Mouse (Mus musculus) v-Abl transformed pro-B cells (cell line): ENCODE measurements around the gene Dnah6.

Experiments used
- in situ Hi-C, 2 experiments: fragments of 400-800 bp; cut with MboI; formaldehyde crosslinking; loops; one replicate each; pipeline ENCODE4 v1.15.1; 2025; ENCODE audit not compliant: unreplicated experiment in 2 of 2

Dnah6 gene

GRCm38 (mm10) chr6:73221189-73221957 lies at the start of gene Dnah6:
Gene Dnah6 (minus strand): TSS chr6:73221651.
- in situ Hi-C loops: loop anchor here (5.0 to 10.0 kb wide), 3 partner anchors 277 to 587 kb away; no protein-coding TSS in a partner anchor

- in situ Hi-C loops: no loop called here
These were observed 47.9 kb upstream of the Dnah6 start for GRCm38 (mm10) chr6:73269374-73269773.

DNA sequence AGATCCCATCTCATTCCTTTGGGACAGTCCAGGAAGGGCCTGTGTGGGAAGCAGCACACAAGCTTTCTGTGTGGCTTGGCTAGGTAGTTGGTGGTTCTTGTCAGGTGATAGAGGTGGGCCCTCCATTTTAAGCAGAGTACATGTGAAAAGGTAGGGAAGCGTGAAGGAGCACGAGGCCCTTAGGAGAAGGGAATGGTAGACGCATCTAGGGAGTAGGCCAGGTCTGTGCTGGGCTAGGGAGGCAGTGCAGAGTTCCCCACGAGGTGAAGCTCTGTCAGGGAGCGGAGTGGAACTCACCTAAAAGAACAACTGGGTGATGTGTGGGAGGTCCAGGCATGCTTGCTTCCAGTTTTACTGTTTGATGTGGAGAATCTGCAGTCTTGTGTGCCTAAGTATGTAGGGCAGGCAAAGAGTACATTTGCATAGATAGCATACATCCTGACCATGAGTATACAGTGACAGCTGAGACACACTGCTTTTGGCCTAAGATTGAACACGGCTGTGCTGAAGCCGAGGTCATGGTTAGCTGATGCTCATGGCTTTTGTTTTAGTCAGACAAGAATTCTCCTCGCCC lies 46.4 kb upstream of the Dnah6 start:
- in situ Hi-C loops: no loop called here

GRCm38 (mm10) chr6:73264801-73265200 lies 43.4 kb upstream of the Dnah6 start:
- in situ Hi-C loops: no loop called here

DNA sequence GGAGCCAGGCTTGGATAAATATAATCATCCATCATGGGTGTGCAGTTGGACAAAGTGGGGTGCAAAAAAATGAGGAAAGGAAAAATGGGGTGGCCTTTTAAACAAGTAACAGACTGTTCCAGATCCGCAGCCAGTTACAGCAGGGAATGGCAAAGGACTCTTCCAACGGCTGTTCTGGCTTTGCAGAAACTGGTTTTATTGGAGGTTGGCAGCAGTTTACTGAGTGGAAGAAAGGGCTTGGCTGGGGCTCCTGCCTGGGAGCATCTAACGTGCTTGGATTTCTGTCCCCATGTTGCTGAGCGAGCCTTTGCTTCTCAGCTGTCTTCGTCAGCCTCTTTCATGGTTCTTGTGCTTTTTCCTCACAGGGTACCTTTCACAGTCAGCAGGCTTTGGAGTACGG lies 38.7 kb upstream of the Dnah6 start:
- in situ Hi-C loops: no loop called here

- in situ Hi-C loops: no loop called here
These were observed 35.6 kb upstream of the Dnah6 start for GRCm38 (mm10) chr6:73257068-73257467.

DNA sequence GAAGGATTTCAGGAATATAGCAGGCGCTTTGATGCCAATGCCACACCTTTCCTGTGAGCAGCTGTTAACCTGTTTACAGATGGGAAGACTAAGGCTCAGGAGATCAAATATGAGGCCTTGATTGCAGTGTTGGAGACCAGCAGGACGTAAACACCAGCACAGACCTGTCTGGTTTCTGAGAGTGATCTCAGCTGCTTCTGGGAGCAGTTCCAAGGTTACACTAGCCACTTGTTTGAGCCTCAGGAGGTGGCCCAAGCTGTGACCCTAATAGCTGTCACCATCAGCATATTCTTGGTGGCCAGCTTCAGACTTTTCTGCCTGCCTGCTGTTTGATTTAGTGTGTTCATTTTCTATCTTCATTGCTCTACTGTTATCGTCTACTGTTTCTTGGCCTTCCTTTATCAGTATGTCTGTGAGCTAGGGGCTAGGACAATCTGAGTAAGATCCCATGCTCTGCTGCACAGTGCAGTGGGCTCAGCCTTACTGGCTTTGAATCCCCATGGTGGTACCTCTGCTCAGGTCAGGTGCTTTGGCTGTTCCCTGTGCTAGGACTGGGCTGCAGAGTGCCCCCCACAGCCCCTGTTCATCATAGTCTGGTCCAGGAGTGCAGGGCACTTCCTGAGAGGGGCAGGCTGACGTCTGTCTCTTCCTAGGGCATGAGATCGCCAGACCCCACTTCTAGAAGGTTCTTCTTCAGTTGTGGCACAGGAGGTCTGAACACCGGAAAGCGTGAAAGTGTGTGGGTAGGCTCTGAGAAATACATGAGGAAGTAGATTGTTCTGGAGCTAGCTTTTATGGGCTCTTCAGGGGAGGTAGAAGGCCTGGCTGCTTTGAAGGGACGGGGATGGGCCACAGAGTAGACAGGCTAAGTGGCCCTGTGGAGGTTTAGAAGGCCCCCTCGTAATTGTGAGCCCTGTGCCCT lies 33.1 kb upstream of the Dnah6 start:
- in situ Hi-C loops: no loop called here

DNA sequence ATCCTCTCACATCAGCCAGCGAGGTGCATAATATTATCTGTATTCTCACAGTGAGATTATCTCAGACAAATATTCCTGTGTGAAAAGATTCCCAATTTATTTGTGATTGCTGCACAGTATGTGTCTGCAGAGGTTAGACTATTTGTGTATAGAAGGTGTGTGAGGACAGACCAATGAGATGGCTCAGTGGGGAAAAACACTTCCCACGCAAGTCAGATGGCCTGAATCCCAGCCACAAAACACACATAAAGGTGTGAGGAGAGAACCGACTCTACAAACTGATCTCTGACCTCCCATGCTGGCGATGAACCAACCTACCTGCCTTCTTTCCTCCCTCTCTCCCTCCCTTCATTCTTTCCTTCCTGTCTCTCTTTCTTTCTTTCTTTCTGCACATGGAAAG lies 32.1 kb upstream of the Dnah6 start:
- in situ Hi-C loops: no loop called here

- in situ Hi-C loops: no loop called here
These were observed 31.6 kb upstream of the Dnah6 start for GRCm38 (mm10) chr6:73253006-73253405.

GRCm38 (mm10) chr6:73252396-73252795 lies 30.9 kb upstream of the Dnah6 start:
- in situ Hi-C loops: no loop called here

DNA sequence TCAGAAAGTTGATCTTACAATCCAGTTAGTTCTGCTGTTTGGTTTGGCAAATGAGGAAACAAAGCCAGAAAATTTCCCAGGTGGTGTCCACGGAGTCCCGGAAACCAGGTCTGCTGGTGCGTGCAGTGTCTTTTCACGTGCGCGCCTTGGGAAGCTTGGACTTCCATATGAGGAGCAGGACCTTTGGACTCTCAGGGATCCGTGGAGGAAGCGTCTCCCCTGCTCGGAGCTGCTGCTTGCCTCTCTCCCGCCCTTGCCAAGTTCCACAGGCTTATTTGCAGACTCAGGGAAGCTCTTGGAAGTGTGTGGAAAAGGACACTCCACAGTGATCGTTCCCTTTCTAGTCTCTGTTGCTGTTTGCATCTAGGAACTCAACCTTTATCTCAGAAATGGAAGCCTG lies 29.9 kb upstream of the Dnah6 start:
- in situ Hi-C loops: no loop called here

GRCm38 (mm10) chr6:73249851-73250250 lies 28.4 kb upstream of the Dnah6 start:
- in situ Hi-C loops: no loop called here

- in situ Hi-C loops: no loop called here
These were observed 27.6 kb upstream of the Dnah6 start for GRCm38 (mm10) chr6:73249049-73249422.

DNA sequence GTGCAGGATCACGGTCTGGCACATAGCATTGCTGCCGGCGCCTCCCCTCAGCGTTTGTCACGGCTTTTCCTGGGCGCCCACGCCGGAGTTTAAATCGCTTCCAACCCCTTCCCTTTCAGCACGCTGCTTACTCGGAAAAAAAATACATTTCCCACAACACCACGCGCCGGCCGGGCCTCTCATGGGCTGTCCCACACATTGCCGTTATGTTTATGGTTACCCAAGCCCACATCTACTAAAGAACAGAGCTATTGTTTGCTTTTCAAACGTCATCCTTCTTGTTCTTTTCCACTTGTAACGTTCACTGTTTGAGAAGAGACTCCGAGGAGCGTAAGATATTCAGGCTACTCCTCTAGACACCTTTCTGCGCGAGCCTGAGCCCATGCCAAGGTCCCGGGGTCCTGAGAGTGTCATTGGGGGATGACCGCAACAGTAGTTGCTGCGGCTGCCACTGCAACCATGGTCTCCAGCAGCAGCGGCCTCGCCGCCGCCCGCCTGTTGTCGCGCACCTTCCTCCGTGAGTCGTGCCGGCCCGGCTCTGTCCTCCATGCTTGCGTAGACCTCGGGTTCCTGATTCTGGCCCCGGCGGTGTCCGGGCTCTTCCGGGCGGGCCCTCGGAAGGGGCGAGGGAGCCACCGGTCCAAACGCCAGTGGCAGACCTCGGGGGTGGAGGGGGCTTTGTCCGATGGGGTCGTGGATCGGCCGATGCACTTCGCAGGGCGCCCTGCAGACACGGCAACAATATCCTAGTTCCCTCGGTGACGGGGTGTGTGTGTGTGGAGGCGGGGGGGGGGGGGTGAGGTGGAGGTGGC lies 27.0 kb upstream of the Dnah6 start, which contains the start of gene Suclg1:
Gene Suclg1 (plus strand): TSS at position 146 of the 812 bp plus-strand sequence.
- in situ Hi-C loops: no loop called here

DNA sequence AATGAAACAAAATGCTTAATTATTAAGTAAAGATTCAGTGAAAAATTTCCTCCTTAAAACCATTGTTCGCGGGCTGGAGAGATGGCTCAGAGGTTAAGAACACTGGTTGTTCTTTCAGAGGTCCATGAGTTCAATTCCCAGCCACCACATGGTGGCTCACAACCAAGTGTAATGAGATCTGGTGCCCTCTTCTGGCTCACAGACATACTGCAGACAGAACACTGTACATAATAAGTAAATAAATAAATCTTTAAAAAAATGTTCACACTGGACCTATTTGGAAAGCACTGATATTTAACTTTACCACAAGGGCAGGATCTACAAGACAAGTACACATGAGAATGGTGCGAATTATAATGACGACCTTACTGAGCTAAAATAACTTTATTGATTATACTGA lies 26.0 kb upstream of the Dnah6 start:
- in situ Hi-C loops: no loop called here

DNA sequence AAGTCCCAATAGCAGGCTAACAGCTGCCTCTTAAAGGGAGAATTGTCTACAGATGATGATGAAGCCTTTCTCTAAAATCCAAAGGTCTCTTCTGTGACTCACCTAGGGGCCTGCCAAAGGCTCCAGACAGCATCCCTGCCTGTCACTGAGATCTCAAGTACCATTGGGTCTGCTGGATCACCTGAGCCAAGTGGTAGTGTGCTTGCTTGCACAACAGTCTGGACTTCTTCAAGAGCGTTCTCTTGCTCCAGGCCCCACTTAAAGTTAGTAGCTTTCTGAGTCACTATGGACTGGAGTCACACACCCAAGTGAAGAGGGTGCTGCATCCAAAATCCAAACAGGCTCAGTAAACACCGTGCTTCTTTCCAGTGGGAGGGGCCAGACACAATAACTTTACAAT lies 25.4 kb upstream of the Dnah6 start:
- in situ Hi-C loops: no loop called here

DNA sequence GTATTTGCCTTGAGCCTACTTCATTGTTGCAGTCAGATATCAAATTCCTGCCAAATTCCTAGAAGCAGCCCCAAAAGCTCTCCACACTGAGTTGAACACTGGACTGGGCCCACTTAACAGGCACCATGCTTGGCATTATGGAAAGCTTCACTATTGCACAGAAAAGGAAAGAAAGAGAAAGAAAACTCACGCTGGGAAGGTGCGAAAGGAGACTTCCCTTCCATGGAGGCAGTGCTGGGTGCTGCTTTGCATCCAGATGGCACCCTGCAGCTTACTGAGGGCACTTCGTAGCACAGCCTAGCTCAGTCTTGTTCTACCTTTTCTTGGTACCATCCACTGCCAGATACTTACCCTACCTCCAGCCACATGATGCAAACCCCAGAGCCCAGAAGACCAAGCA lies 14.2 kb upstream of the Dnah6 start:
- in situ Hi-C loops: no loop called here

DNA sequence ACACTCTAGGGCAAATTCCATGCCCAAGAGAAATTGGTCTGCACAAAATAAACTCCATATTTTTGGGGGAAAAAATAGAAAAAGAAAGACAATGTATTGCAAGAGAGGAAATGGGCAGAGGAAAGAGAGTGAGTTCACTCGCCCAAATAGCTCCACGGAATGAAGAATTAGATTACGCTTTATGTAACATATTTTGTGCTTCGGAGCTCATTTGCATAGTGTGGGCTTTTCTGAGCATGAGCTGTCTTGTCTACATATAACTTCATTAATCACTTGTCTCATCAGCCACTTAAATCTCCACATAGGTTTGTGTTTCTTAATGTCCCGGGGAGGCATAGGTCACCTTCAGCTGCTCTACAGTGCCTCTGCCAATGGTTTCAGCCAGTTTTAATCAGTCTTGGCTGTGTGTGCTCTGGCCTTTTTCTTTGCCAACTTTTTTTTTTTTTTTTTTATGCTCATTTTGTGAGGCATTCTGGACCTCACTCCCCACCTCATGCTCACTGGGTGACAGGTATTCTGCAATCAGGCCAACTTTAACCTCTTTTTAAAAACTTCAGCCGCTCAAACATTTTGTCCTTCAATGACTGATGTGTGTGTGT lies 12.9 kb upstream of the Dnah6 start:
- in situ Hi-C loops: no loop called here

DNA sequence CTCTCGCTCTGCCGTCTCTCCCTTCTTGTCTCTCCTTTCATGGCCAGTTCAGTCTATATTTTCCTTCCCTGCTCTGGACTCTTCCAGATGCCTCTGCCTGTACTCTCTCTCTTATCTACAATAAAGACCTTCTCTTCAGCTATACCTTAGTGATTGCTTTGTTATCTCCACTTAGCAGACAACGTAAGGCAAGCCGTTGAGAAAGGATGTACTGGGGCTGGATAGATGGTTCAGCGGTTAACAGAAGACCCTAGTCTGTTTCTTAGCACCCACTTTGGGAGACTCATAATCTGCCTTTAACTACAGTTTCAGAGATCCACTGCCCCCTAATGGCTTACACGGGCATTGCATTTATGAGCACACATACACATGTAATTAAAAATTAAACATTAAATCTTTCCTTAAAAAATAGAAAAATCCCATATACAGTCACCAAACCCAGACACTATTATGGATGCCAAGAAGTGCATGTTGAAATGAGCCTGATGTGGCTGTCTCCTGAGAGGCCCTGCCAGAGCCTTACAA lies 11.8 kb upstream of the Dnah6 start:
- in situ Hi-C loops: no loop called here

- in situ Hi-C loops: no loop called here
These were observed 10.7 kb upstream of the Dnah6 start for GRCm38 (mm10) chr6:73232152-73232584.
